Mouse (Mus musculus): ENCODE measurements around the gene Neurod6.
A peak's percentile ranks its signal among the peaks of the same experiment; 100 is the strongest.
"Not testable (repeated sequence)": the region's sequence is repeated elsewhere in the genome, so short reads cannot be mapped to it uniquely, and the experiment has no call there.

Gene Neurod6

GRCm38 (mm10) chr6:55680974-55681373 lies at the start of gene Neurod6:
TSS of gene Neurod6 (minus strand) at chr6:55681263.
- DNase-seq (ENCODE audit: low spot score in 2 of 2) = peak in 1 of 2 experiments; percentile 58

- DNase-seq (ENCODE audit: low spot score in 2 of 2) = peak; percentile 46 to 77
These were observed 36.1 kb upstream of the Neurod6 start for GRCm38 (mm10) chr6:55717209-55717608.

- DNase-seq (ENCODE audit: low spot score in 2 of 2) = no peak
These were observed 34.4 kb upstream of the Neurod6 start for GRCm38 (mm10) chr6:55715446-55715845.

- DNase-seq (ENCODE audit: low spot score in 2 of 2) = not testable (repeated sequence)
These were observed 29.9 kb upstream of the Neurod6 start for GRCm38 (mm10) chr6:55710913-55711312.

- no peak for DNase-seq (ENCODE audit: low spot score in 2 of 2)
These were observed 23.7 kb upstream of the Neurod6 start for GRCm38 (mm10) chr6:55704759-55705104.

- DNase-seq (ENCODE audit: low spot score in 2 of 2) = no peak
These were observed 23.1 kb upstream of the Neurod6 start for GRCm38 (mm10) chr6:55704061-55704758.

- DNase-seq (ENCODE audit: low spot score in 2 of 2) = no peak
These were observed 19.6 kb upstream of the Neurod6 start for GRCm38 (mm10) chr6:55700392-55701386.

GRCm38 (mm10) chr6:55690015-55690531 lies 9.0 kb upstream of the Neurod6 start:
- no peak for DNase-seq (ENCODE audit: low spot score in 2 of 2)

GRCm38 (mm10) chr6:55683506-55683905 lies 2.4 kb upstream of the Neurod6 start:
- no peak for DNase-seq (ENCODE audit: low spot score in 2 of 2)

- DNase-seq (ENCODE audit: low spot score in 2 of 2) = no peak
These were observed 1.8 kb upstream of the Neurod6 start for GRCm38 (mm10) chr6:55682886-55683285.

GRCm38 (mm10) chr6:55678571-55679185 lies 2.4 kb downstream of the Neurod6 start:
- DNase-seq (ENCODE audit: low spot score in 2 of 2) = no peak

- DNase-seq (ENCODE audit: low spot score in 2 of 2) = no peak
These were observed 3.7 kb downstream of the Neurod6 start for GRCm38 (mm10) chr6:55677326-55677725.

- DNase-seq (ENCODE audit: low spot score in 2 of 2) = peak; percentile 33 to 51
These were observed 4.3 kb downstream of the Neurod6 start for GRCm38 (mm10) chr6:55676663-55677311.

GRCm38 (mm10) chr6:55676141-55676662 lies 4.9 kb downstream of the Neurod6 start:
- DNase-seq (ENCODE audit: low spot score in 2 of 2) = no peak

- no peak for DNase-seq (ENCODE audit: low spot score in 2 of 2)
These were observed 13.3 kb downstream of the Neurod6 start for GRCm38 (mm10) chr6:55667801-55668200.

GRCm38 (mm10) chr6:55661126-55661915 lies 19.7 kb downstream of the Neurod6 start:
- DNase-seq (ENCODE audit: low spot score in 2 of 2) = peak in 1 of 2 experiments; percentile 36

- no peak for DNase-seq (ENCODE audit: low spot score in 2 of 2)
These were observed 31.1 kb downstream of the Neurod6 start for GRCm38 (mm10) chr6:55649996-55650395.

- DNase-seq (ENCODE audit: low spot score in 2 of 2) = no peak
These were observed 31.5 kb downstream of the Neurod6 start for GRCm38 (mm10) chr6:55649581-55649980.

- no peak for DNase-seq (ENCODE audit: low spot score in 2 of 2)
These were observed 32.2 kb downstream of the Neurod6 start for GRCm38 (mm10) chr6:55648886-55649285.

- DNase-seq (ENCODE audit: low spot score in 2 of 2) = no peak
These were observed 33.2 kb downstream of the Neurod6 start for GRCm38 (mm10) chr6:55647771-55648280.
